Mouse (Mus musculus): Measurements from ENCODE around the gene Palm2. TPM values are rescaled to one million over a fixed set of nuclear protein-coding genes. Genes with fewer than 3 reads are reported as not detected.
A peak's percentile ranks its signal among the peaks of the same experiment; 100 is the strongest.

The Palm2 gene
- polyA plus RNA-seq, 1 experiment = 75.2 TPM

GRCm38 (mm10) chr4:57672541-57672940 lies 238.5 kb downstream of the Palm2 start:
- Histone ChIP-seq H3K27ac (ENCODE audit: insufficient read depth, low read length) (no peak overlapping the region), H3K4me1 (ENCODE audit: control insufficient read depth, insufficient read depth, low read length) (peaks cover 15% of the 10 kb centered on the region), H3K4me3 (ENCODE audit: insufficient read depth, low read length) (no peak overlapping the region)
- TF ChIP-seq CTCF (IDR thresholded peaks at IDR 0.05; ENCODE audit: borderline replicate concordance, insufficient read depth, low read length) (no peak), POLR2A (IDR thresholded peaks at IDR 0.05; ENCODE audit: low read depth, low read length) (no peak)

- peak; percentile 84; the same call in 1 of the 2 replicates for TF ChIP-seq CTCF (IDR thresholded peaks at IDR 0.05; ENCODE audit: borderline replicate concordance, insufficient read depth, low read length)
- no peak for TF ChIP-seq POLR2A (IDR thresholded peaks at IDR 0.05; ENCODE audit: low read depth, low read length)
- Histone ChIP-seq H3K4me3 (ENCODE audit: insufficient read depth, low read length) (no peak overlapping the region), H3K4me1 (ENCODE audit: control insufficient read depth, insufficient read depth, low read length) (peaks cover 15% of the 10 kb centered on the region), H3K27ac (ENCODE audit: insufficient read depth, low read length) (no peak overlapping the region)
Observed at GRCm38 (mm10) chr4:57672996-57673906, 239.2 kb downstream of the Palm2 start.

GRCm38 (mm10) chr4:57674351-57674750 lies 240.3 kb downstream of the Palm2 start:
- TF ChIP-seq CTCF (IDR thresholded peaks at IDR 0.05; ENCODE audit: borderline replicate concordance, insufficient read depth, low read length) = no peak
- TF ChIP-seq POLR2A (IDR thresholded peaks at IDR 0.05; ENCODE audit: low read depth, low read length) = no peak
- Histone ChIP-seq H3K27ac (ENCODE audit: insufficient read depth, low read length) (no peak overlapping the region), H3K4me3 (ENCODE audit: insufficient read depth, low read length) (no peak overlapping the region), H3K4me1 (ENCODE audit: control insufficient read depth, insufficient read depth, low read length) (peaks cover 15% of the 10 kb centered on the region)

GRCm38 (mm10) chr4:57675387-57675786 lies 241.3 kb downstream of the Palm2 start:
- TF ChIP-seq CTCF (IDR thresholded peaks at IDR 0.05; ENCODE audit: borderline replicate concordance, insufficient read depth, low read length) (no peak), POLR2A (IDR thresholded peaks at IDR 0.05; ENCODE audit: low read depth, low read length) (no peak)
- Histone ChIP-seq H3K27ac (ENCODE audit: insufficient read depth, low read length) (0 out of 2 replicates have a peak overlapping the region, but pooled peaks have one; percentile 8), H3K4me3 (ENCODE audit: insufficient read depth, low read length) (no peak overlapping the region), H3K4me1 (ENCODE audit: control insufficient read depth, insufficient read depth, low read length) (peaks cover 15% of the 10 kb centered on the region)

- Histone ChIP-seq H3K4me1 (ENCODE audit: control insufficient read depth, insufficient read depth, low read length) (peaks cover 8% of the 10 kb centered on the region), H3K27ac (ENCODE audit: insufficient read depth, low read length) (no peak overlapping the region), H3K4me3 (ENCODE audit: insufficient read depth, low read length) (no peak overlapping the region)
- no peak for TF ChIP-seq CTCF (IDR thresholded peaks at IDR 0.05; ENCODE audit: borderline replicate concordance, insufficient read depth, low read length)
- no peak for TF ChIP-seq POLR2A (IDR thresholded peaks at IDR 0.05; ENCODE audit: low read depth, low read length)
Observed at GRCm38 (mm10) chr4:57677916-57678315, 243.9 kb downstream of the Palm2 start.

GRCm38 (mm10) chr4:57678991-57679457 lies 245.0 kb downstream of the Palm2 start:
- Histone ChIP-seq H3K27ac (ENCODE audit: insufficient read depth, low read length) (no peak overlapping the region), H3K4me3 (ENCODE audit: insufficient read depth, low read length) (no peak overlapping the region), H3K4me1 (ENCODE audit: control insufficient read depth, insufficient read depth, low read length) (peaks cover 4% of the 10 kb centered on the region)
- TF ChIP-seq POLR2A (IDR thresholded peaks at IDR 0.05; ENCODE audit: low read depth, low read length) = no peak
- no peak for TF ChIP-seq CTCF (IDR thresholded peaks at IDR 0.05; ENCODE audit: borderline replicate concordance, insufficient read depth, low read length)

GRCm38 (mm10) chr4:57680186-57680585 lies 246.1 kb downstream of the Palm2 start:
- Histone ChIP-seq H3K27ac (ENCODE audit: insufficient read depth, low read length) (no peak overlapping the region), H3K4me1 (ENCODE audit: control insufficient read depth, insufficient read depth, low read length) (no peaks in the 10 kb centered on the region; the same call in 1 of the 2 replicates), H3K4me3 (ENCODE audit: insufficient read depth, low read length) (no peak overlapping the region)
- TF ChIP-seq POLR2A (IDR thresholded peaks at IDR 0.05; ENCODE audit: low read depth, low read length) (no peak), CTCF (IDR thresholded peaks at IDR 0.05; ENCODE audit: borderline replicate concordance, insufficient read depth, low read length) (no peak)

GRCm38 (mm10) chr4:57681511-57681910 lies 247.5 kb downstream of the Palm2 start:
- no peak overlapping the region for H3K4me3 ChIP-seq (ENCODE audit: insufficient read depth, low read length)
- no peaks in the 10 kb centered on the region; the same call in 1 of the 2 replicates for H3K4me1 ChIP-seq (ENCODE audit: control insufficient read depth, insufficient read depth, low read length)
- TF ChIP-seq POLR2A (IDR thresholded peaks at IDR 0.05; ENCODE audit: low read depth, low read length) = no peak
- no peak overlapping the region for H3K27ac ChIP-seq (ENCODE audit: insufficient read depth, low read length)

- Histone ChIP-seq H3K4me3 (ENCODE audit: insufficient read depth, low read length) (no peak overlapping the region), H3K27ac (ENCODE audit: insufficient read depth, low read length) (no peak overlapping the region), H3K4me1 (ENCODE audit: control insufficient read depth, insufficient read depth, low read length) (no peaks in the 10 kb centered on the region; the same call in 1 of the 2 replicates)
- TF ChIP-seq CTCF (IDR thresholded peaks at IDR 0.05; ENCODE audit: borderline replicate concordance, insufficient read depth, low read length) = no peak
- no peak for TF ChIP-seq POLR2A (IDR thresholded peaks at IDR 0.05; ENCODE audit: low read depth, low read length)
Observed at GRCm38 (mm10) chr4:57682341-57682740, 248.3 kb downstream of the Palm2 start.

GRCm38 (mm10) chr4:57682944-57683343 lies 248.9 kb downstream of the Palm2 start:
- TF ChIP-seq POLR2A (IDR thresholded peaks at IDR 0.05; ENCODE audit: low read depth, low read length) (no peak), CTCF (IDR thresholded peaks at IDR 0.05; ENCODE audit: borderline replicate concordance, insufficient read depth, low read length) (no peak)
- H3K27ac ChIP-seq (ENCODE audit: insufficient read depth, low read length) = no peak overlapping the region
- no peak overlapping the region for H3K4me3 ChIP-seq (ENCODE audit: insufficient read depth, low read length)
- no peaks in the 10 kb centered on the region; the same call in 1 of the 2 replicates for H3K4me1 ChIP-seq (ENCODE audit: control insufficient read depth, insufficient read depth, low read length)

All from embryonic fibroblast, embryonic 13.5 days (primary cell).